Mouse (Mus musculus) myocyte (in vitro differentiated cells): ENCODE results near the gene Nectin3.

Experiments
- CEBPB ChIP-seq: IDR thresholded peaks from 2 replicates; pipeline ENCODE4 v1.6.1; 2011; ENCODE audit warnings: mild to moderate bottlenecking, moderate library complexity; ENCODE audit not compliant: poor library complexity, insufficient read depth, severe bottlenecking
- E2F4 ChIP-seq: IDR thresholded peaks from one replicate; pipeline ENCODE4 v1.6.1; 2011; ENCODE audit warnings: mild to moderate bottlenecking, control low read depth, moderate library complexity; ENCODE audit not compliant: insufficient read depth
- MAX ChIP-seq: IDR thresholded peaks from one replicate; pipeline ENCODE4 v1.6.1; 2011; ENCODE audit warnings: low read depth, mild to moderate bottlenecking, control low read depth
- MYOD1 ChIP-seq, 3 experiments: IDR thresholded peaks; one replicate each; pipeline ENCODE4 v1.6.1; 2011; ENCODE audit warnings: control low read depth in 2 of 3, low read depth in 2 of 3, mild to moderate bottlenecking in 2 of 3, moderate library complexity in 1 of 3; ENCODE audit not compliant: insufficient read length in 2 of 3, control insufficient read depth in 1 of 3
- MYOG ChIP-seq, 3 experiments: IDR thresholded peaks; one replicate each; pipeline ENCODE4 v1.6.1; 2011; ENCODE audit warnings: control low read depth in 2 of 3, low read depth in 2 of 3, mild to moderate bottlenecking in 2 of 3; ENCODE audit not compliant: insufficient read length in 2 of 3, control insufficient read depth in 1 of 3, insufficient read depth in 1 of 3
- POLR2A ChIP-seq: IDR thresholded peaks from one replicate; pipeline ENCODE4 v1.6.1; 2011; ENCODE audit warnings: low read depth, mild to moderate bottlenecking, control low read depth, moderate library complexity; ENCODE audit not compliant: insufficient read length
- POLR2AphosphoS2 ChIP-seq: IDR thresholded peaks from one replicate; pipeline ENCODE4 v1.6.1; 2011; ENCODE audit warnings: low read depth, control low read depth; ENCODE audit not compliant: insufficient read length
- REST ChIP-seq: IDR thresholded peaks from one replicate; pipeline ENCODE4 v1.6.1; 2011; ENCODE audit warnings: mild to moderate bottlenecking, control low read depth, moderate library complexity; ENCODE audit not compliant: insufficient read depth, insufficient read length
- TCF3 ChIP-seq: IDR thresholded peaks from one replicate; pipeline ENCODE4 v1.6.1; 2011; ENCODE audit warnings: low read depth, control low read depth; ENCODE audit not compliant: insufficient read length
- USF1 ChIP-seq: IDR thresholded peaks from one replicate; pipeline ENCODE4 v1.6.1; 2011; ENCODE audit warnings: low read depth, mild to moderate bottlenecking, control low read depth, moderate library complexity

DNA sequence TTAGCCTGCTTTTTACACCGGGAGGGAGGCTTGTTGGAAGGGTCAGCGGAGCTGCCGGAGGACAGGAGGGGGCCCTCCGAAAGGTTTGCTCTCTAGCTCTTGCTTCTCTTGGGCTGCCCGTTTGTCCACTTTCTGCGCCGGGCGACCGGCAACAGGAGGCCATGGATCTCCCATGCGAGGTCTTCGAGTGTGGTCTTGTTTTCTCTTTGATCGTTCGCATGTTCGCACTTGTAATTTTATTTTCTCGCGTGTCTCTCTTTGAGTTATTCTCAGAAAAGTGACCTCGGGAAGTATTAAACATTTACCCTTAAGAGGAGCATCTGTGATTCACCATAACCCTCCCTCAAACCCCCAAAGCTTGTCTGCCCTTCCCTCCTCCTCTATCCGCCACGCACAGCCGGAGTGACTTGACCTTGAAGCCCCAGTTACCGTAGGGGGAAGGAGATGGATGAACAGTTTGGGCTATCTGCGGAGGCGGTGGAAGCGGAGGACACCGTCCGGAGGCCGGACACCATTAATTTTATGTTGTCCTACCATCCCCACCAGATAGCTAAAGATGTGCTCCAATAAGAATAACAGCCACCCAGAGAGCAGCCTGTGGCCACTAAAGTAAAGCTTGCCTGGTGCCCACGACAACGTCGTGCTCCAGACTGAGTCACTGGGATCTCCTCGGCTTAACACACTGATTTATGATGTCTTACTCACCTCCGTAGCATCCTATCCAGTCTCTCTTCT lies 472 bp downstream of the Nectin3 start:
- no peak for TF ChIP-seq POLR2A
- no peak for TF ChIP-seq MYOD1 (IDR thresholded peaks at IDR 0.05; ENCODE audit: control insufficient read depth in 1 of 3, insufficient read length in 2 of 3, low read depth in 2 of 3)
- TF ChIP-seq MAX, result no peak
- TF ChIP-seq MYOG (IDR thresholded peaks at IDR 0.05; ENCODE audit: control insufficient read depth in 1 of 3, insufficient read depth in 1 of 3, insufficient read length in 2 of 3, low read depth in 2 of 3), result no peak
- no peak for TF ChIP-seq USF1
- no peak for TF ChIP-seq POLR2AphosphoS2
- TF ChIP-seq E2F4, result no peak
- no peak for TF ChIP-seq REST
- TF ChIP-seq CEBPB, result no peak
- no peak for TF ChIP-seq TCF3
